Mouse (Mus musculus) midbrain, embryonic 15.5 days (tissue): ENCODE measurements around the gene BC037034. TPM values are rescaled to one million over a fixed set of nuclear protein-coding genes. Genes with fewer than 3 reads are reported as not detected.

Experiments used
- ATAC-seq: fragments of 200-750 bp; cut with Nextera tagmentation; replicated peaks from 2 replicates; pipeline ENCODE4 v1.8.0; 2017; ENCODE audit warnings: moderate TSS enrichment
- H3K27ac ChIP-seq: fragments of 300-500 bp; sonication (generic); 2 replicates; pipeline ENCODE4 v1.5.1; 2015; ENCODE audit warnings: mild to moderate bottlenecking, inconsistent platforms
- H3K27me3 ChIP-seq: fragments of 300-500 bp; sonication (generic); replicated peaks from 2 replicates; pipeline ENCODE4 v1.6.1; 2015; ENCODE audit warnings: inconsistent platforms
- H3K36me3 ChIP-seq: fragments of 300-500 bp; sonication (generic); replicated peaks from 2 replicates; pipeline ENCODE4 v1.6.1; 2015; ENCODE audit warnings: inconsistent platforms
- H3K4me1 ChIP-seq: fragments of 300-500 bp; sonication (generic); 2 replicates; pipeline ENCODE4 v1.6.1; 2015; ENCODE audit warnings: inconsistent platforms
- H3K4me2 ChIP-seq: fragments of 300-500 bp; sonication (generic); 2 replicates; pipeline ENCODE4 v1.6.1; 2015; ENCODE audit warnings: inconsistent platforms, mild to moderate bottlenecking, moderate library complexity
- H3K4me3 ChIP-seq: fragments of 300-500 bp; sonication (generic); 2 replicates; pipeline ENCODE4 v1.5.1; 2015; ENCODE audit warnings: mild to moderate bottlenecking, inconsistent platforms
- H3K9ac ChIP-seq: fragments of 300-500 bp; sonication (generic); 2 replicates; pipeline ENCODE4 v1.6.1; 2015; ENCODE audit warnings: mild to moderate bottlenecking, inconsistent platforms
- H3K9me3 ChIP-seq: fragments of 300-500 bp; sonication (generic); 2 replicates; pipeline ENCODE4 v1.6.1; 2016; ENCODE audit warnings: inconsistent platforms
- WGBS: fragments of 180-500 bp; shearing (Covaris S2); methylation state at CpG from one replicate; pipeline ENCODE4 v1.1.7; 2015; ENCODE audit warnings: mixed read lengths; 5-methylcytosine and 5-hydroxymethylcytosine counted together
- polyA plus RNA-seq: library from polyadenylated mRNA; unstranded; fragments of >200 nt; fragmentation: Nextera tagmentation; extraction: Ambion mirVana; gene quantifications from 2 replicates; pipeline ENCODE4 v1.2.1, GENCODE M21; 2015

Gene BC037034
- polyA plus RNA-seq, 1 experiment from 2014 or later = 19.5 TPM

- 7% methylated on average over 41 of the region's 41 CpGs for WGBS
- peak overlapping the region; percentile 53 for H3K4me2 ChIP-seq
- peak overlapping the region; percentile 50 for H3K9ac ChIP-seq
- H3K9me3 ChIP-seq = no peaks in the 10 kb centered on the region
- no peaks in the 10 kb centered on the region for H3K27me3 ChIP-seq
- peak overlapping the region; percentile 37 for H3K4me3 ChIP-seq
- peaks cover 59% of the 10 kb centered on the region for H3K4me1 ChIP-seq
- peak overlapping the region; percentile 30; the same call in 1 of the 2 replicates for H3K27ac ChIP-seq
- no peak for ATAC-seq
- H3K36me3 ChIP-seq = peaks cover 3% of the 10 kb centered on the region; the same call in 1 of the 2 replicates
Measured at GRCm38 (mm10) chr5:138275216-138276050, 11.6 kb upstream of the BC037034 start.

- 59% methylated on average over 8 of the region's 8 CpGs for WGBS
- Histone ChIP-seq H3K9me3 (no peaks in the 10 kb centered on the region), H3K27me3 (no peaks in the 10 kb centered on the region), H3K27ac (no peak overlapping the region), H3K9ac (no peak overlapping the region), H3K4me3 (no peak overlapping the region), H3K4me1 (peaks cover 59% of the 10 kb centered on the region), H3K4me2 (no peak overlapping the region), H3K36me3 (peaks cover 3% of the 10 kb centered on the region; the same call in 1 of the 2 replicates)
- ATAC-seq = no peak
Measured at GRCm38 (mm10) chr5:138274186-138274585, 10.4 kb upstream of the BC037034 start.

GRCm38 (mm10) chr5:138272409-138272923 lies 8.6 kb upstream of the BC037034 start, which contains the start of gene Gal3st4:
Gene Gal3st4 (minus strand): TSS chr5:138272840.
- Histone ChIP-seq H3K27me3 (no peaks in the 10 kb centered on the region), H3K36me3 (peaks cover 3% of the 10 kb centered on the region; the same call in 1 of the 2 replicates), H3K4me3 (no peak within 1 kb of the TSS), H3K9ac (no peak within 1 kb of the TSS), H3K4me1 (peaks cover 43% of the 10 kb centered on the region), H3K4me2 (peak within 1 kb of the TSS; percentile 22), H3K27ac (no peak within 1 kb of the TSS), H3K9me3 (no peaks in the 10 kb centered on the region)
- 3% methylated on average over 12 of the region's 12 CpGs for WGBS
- 0 out of 2 replicates have a peak, but pooled peaks have one; percentile 22 for ATAC-seq

GRCm38 (mm10) chr5:138271232-138271631 lies 7.4 kb upstream of the BC037034 start:
- no peaks in the 10 kb centered on the region for H3K36me3 ChIP-seq
- H3K9ac ChIP-seq = no peak overlapping the region
- no peaks in the 10 kb centered on the region for H3K27me3 ChIP-seq
- H3K9me3 ChIP-seq = no peaks in the 10 kb centered on the region
- H3K4me3 ChIP-seq = no peak overlapping the region
- no peak for ATAC-seq
- no peak overlapping the region for H3K4me2 ChIP-seq
- H3K4me1 ChIP-seq = peaks cover 31% of the 10 kb centered on the region
- H3K27ac ChIP-seq = no peak overlapping the region
- WGBS = 45% methylated on average over 3 of the region's 3 CpGs

GRCm38 (mm10) chr5:138268980-138269379 lies 5.1 kb upstream of the BC037034 start:
- Histone ChIP-seq H3K27ac (no peak overlapping the region), H3K9ac (no peak overlapping the region), H3K4me2 (no peak overlapping the region), H3K4me1 (peaks cover 24% of the 10 kb centered on the region), H3K4me3 (no peak overlapping the region), H3K36me3 (no peaks in the 10 kb centered on the region), H3K27me3 (no peaks in the 10 kb centered on the region), H3K9me3 (no peaks in the 10 kb centered on the region)
- no peak for ATAC-seq
- 90% methylated on average over 4 of the region's 4 CpGs for WGBS

GRCm38 (mm10) chr5:138267114-138267513 lies 3.3 kb upstream of the BC037034 start:
- peaks cover 24% of the 10 kb centered on the region for H3K4me1 ChIP-seq
- no peaks in the 10 kb centered on the region for H3K27me3 ChIP-seq
- no peak overlapping the region for H3K9ac ChIP-seq
- H3K27ac ChIP-seq = no peak overlapping the region
- no peak overlapping the region for H3K4me3 ChIP-seq
- no peak for ATAC-seq
- H3K4me2 ChIP-seq = no peak overlapping the region
- WGBS = 93% methylated on average over 3 of the region's 3 CpGs
- H3K36me3 ChIP-seq = no peaks in the 10 kb centered on the region
- H3K9me3 ChIP-seq = no peaks in the 10 kb centered on the region

GRCm38 (mm10) chr5:138265712-138266111 lies 1.9 kb upstream of the BC037034 start:
- H3K27me3 ChIP-seq = no peaks in the 10 kb centered on the region
- no peak overlapping the region for H3K27ac ChIP-seq
- no peak for ATAC-seq
- 96% methylated on average over 4 of the region's 4 CpGs for WGBS
- H3K4me3 ChIP-seq = no peak overlapping the region
- no peak overlapping the region for H3K9ac ChIP-seq
- peaks cover 10% of the 10 kb centered on the region for H3K36me3 ChIP-seq
- no peaks in the 10 kb centered on the region for H3K9me3 ChIP-seq
- no peak overlapping the region for H3K4me2 ChIP-seq
- peaks cover 27% of the 10 kb centered on the region for H3K4me1 ChIP-seq

- H3K4me1 ChIP-seq = peaks cover 27% of the 10 kb centered on the region
- H3K27ac ChIP-seq = peak overlapping the region; percentile 82
- ATAC-seq = no peak
- peak overlapping the region; percentile 82 for H3K4me3 ChIP-seq
- no peaks in the 10 kb centered on the region for H3K27me3 ChIP-seq
- H3K4me2 ChIP-seq = peak overlapping the region; percentile 67
- peaks cover 15% of the 10 kb centered on the region for H3K36me3 ChIP-seq
- H3K9me3 ChIP-seq = no peaks in the 10 kb centered on the region
- WGBS = 18% methylated on average over 6 of the region's 6 CpGs
- H3K9ac ChIP-seq = peak overlapping the region; percentile 86
Measured at GRCm38 (mm10) chr5:138264207-138264578, 360 bp upstream of the BC037034 start.

- Histone ChIP-seq H3K9ac (peak overlapping the region; percentile 86), H3K4me2 (peak overlapping the region; percentile 67), H3K4me3 (peak overlapping the region; percentile 82), H3K27me3 (no peaks in the 10 kb centered on the region), H3K9me3 (no peaks in the 10 kb centered on the region), H3K4me1 (peaks cover 27% of the 10 kb centered on the region), H3K27ac (0 out of 2 replicates have a peak overlapping the region, but pooled peaks have one; percentile 14), H3K36me3 (peaks cover 21% of the 10 kb centered on the region)
- peak; percentile 3; the same call in 1 of the 2 replicates for ATAC-seq
- 67% methylated on average over 18 of the region's 18 CpGs for WGBS
Measured at GRCm38 (mm10) chr5:138262582-138263240, 1.1 kb downstream of the BC037034 start.

GRCm38 (mm10) chr5:138262001-138262400 lies 1.8 kb downstream of the BC037034 start:
- peaks cover 21% of the 10 kb centered on the region for H3K36me3 ChIP-seq
- ATAC-seq = no peak
- no peaks in the 10 kb centered on the region for H3K9me3 ChIP-seq
- H3K4me2 ChIP-seq = peak overlapping the region; percentile 67
- peaks cover 27% of the 10 kb centered on the region for H3K4me1 ChIP-seq
- no peak overlapping the region for H3K4me3 ChIP-seq
- no peaks in the 10 kb centered on the region for H3K27me3 ChIP-seq
- H3K27ac ChIP-seq = 0 out of 2 replicates have a peak overlapping the region, but pooled peaks have one; percentile 14
- no peak overlapping the region for H3K9ac ChIP-seq
- WGBS = 92% methylated on average over 4 of the region's 4 CpGs

GRCm38 (mm10) chr5:138260834-138261233 lies 3.0 kb downstream of the BC037034 start:
- Histone ChIP-seq H3K36me3 (peaks cover 21% of the 10 kb centered on the region), H3K27me3 (no peaks in the 10 kb centered on the region), H3K4me1 (peaks cover 36% of the 10 kb centered on the region), H3K4me3 (no peak overlapping the region), H3K4me2 (no peak overlapping the region), H3K9me3 (no peaks in the 10 kb centered on the region), H3K27ac (no peak overlapping the region), H3K9ac (no peak overlapping the region)
- WGBS = 92% methylated on average over 11 of the region's 11 CpGs
- no peak for ATAC-seq

- H3K27ac ChIP-seq = no peak overlapping the region
- WGBS = 91% methylated on average over 10 of the region's 10 CpGs
- H3K4me1 ChIP-seq = peaks cover 34% of the 10 kb centered on the region
- no peak overlapping the region for H3K9ac ChIP-seq
- H3K4me3 ChIP-seq = no peak overlapping the region
- H3K27me3 ChIP-seq = no peaks in the 10 kb centered on the region
- peaks cover 21% of the 10 kb centered on the region for H3K36me3 ChIP-seq
- no peak for ATAC-seq
- no peak overlapping the region for H3K4me2 ChIP-seq
- H3K9me3 ChIP-seq = no peaks in the 10 kb centered on the region
Measured at GRCm38 (mm10) chr5:138260051-138260450, 3.8 kb downstream of the BC037034 start.
